Mouse (Mus musculus) c-Kit-negative CD71-positive TER-119-positive erythroid progenitor cells, embryonic 14.5 days (primary cell): ENCODE measurements at regions not wholly inside any gene's neighbourhood (a gene's known extent, or its start where the extent isn't known, plus 50 kb on each side); places are given as distances from the start of the nearest gene placed in this dataset.

Experiments
- DNase-seq: peaks from one replicate; pipeline ENCODE4 v3.0.0-alpha.2; 2013; ENCODE audit warnings: low read depth, low spot score

DNA sequence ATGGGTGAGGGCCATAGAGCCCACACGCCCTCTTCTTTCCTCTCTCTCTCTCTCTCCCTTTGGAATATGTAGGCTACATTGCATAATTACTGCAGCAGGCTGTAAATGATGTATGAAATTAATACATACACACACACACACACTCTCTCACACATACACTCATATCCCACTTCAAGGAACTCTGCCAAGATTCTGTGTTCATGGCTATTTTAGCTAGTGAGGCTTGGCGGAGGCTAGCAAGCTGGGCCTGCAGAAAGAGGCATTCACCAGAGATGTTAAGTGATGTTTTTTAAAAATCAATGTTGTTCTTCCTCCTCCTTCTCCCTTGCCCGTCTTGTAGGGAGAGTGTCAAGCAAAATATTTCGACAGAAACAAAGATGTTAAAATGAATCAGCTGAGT is 325.1 kb downstream of the Med10 start:
- DNase-seq, result no peak

DNA sequence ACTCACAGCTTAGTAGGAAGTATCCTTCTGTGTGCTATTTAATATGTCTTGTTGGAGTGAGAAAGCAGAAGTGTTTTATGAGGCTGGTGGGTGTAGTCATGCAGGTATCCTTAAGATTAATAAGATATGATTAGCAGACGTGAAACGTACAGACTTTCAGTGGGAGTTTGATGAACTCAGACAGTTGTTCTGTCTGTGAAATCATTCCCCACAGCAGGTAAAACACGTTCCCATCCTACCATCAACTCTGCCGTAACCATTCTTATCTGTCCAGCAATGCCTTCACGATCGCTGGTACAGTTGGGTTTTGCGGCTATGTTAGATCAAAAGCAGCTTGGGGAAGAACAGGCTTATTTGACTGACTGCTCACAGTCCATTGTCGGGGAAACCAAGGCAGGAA is 332.3 kb downstream of the Med10 start:
- DNase-seq, result no peak

DNA sequence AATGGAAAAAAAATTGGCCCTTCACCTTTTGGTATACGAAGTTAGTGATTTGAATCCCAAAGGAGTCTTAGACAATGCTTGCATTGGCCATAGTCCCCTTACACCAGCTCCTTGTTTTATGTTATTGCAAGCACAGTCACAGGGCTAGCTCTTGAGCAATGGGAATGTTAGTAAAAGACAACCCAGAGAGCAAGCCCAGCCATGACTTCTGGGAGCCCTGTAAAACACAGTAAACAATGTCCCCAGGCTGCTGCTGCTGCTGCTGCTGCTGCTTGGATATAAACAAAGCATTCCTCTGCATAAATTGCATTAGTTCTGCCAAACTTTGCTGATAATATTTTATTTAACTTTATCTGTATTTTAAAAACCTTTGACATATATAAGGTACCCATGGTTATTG is 334.0 kb downstream of the Med10 start:
- no peak for DNase-seq

DNA sequence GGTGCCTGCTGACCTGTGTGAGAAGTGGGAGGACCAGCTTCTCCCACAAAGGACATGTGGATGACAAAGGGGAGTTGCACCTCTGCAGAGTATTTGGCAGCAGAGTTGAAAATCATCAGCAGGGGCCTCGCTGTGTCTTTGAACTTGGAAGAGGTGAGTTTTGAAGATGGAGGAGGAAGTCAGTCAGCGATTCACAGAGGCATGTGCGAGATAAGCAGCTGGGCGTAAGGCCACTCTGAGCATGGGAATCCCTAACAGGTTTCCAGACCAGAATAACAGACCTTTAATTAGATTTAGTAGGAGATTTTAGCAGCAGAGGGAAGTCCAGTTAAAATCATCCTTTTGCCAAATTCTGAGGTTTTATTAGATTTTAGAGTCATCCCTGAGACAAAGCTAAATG is 342.3 kb downstream of the Med10 start:
- DNase-seq, result no peak

DNA sequence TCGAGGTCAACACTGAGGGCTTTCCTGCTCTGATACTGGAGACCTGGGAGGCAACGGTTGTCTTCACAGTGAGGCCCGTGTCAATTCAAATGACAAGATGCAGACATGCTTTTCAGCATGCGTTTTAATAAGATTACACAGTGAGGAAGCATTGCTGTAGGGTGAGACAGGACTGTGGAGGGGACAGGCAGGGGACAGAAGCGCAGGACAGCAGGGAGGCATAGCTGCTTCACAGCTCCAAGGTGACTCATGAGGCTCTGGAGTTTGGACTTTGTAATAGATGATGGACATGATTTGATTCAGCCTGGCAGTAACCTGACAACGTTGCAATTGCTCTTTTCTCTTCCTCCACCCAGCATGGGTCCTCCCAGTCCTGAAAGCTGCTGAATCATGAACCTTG is 343.3 kb downstream of the Med10 start:
- no peak for DNase-seq

DNA sequence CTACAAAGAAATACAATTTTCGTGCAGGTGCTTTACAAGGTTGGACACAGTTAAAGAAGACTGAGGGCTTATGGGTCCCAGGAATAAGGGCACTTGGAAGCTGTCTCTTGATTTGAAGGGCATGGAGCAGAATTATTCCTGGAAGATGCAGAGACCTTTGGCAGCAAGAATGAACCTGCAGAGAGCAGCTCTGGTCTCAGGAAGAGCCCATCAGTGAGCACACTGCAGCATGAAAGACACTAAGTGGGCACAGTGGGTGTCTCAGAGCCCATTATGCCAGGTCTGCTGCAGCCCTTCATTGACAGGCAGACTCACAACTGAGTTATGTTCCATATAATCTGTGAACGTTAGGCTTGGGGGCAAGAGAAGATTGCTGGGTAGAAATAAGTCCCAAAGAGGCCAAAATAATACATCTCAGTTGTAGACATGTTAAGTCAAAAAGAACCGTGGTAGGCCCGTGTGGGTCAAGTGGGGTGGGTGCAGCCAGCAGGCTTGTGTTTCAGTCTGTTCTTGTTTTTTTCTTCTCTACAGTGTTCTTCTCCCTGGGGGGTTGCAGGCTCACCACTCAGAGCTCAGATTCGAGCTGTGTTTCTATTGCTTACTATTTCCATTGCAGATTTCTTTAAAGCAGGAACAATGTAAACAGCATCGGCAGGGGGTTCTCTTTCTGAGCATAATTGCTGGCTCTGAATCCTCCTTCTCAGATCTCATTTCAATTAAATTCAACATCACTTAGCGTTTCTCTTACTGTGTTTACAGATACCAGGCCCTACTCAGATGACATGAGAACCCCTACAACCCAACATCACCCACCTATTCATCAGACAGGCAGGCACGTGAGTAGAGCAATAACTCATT is 347.1 kb downstream of the Med10 start:
- no peak for DNase-seq

DNA sequence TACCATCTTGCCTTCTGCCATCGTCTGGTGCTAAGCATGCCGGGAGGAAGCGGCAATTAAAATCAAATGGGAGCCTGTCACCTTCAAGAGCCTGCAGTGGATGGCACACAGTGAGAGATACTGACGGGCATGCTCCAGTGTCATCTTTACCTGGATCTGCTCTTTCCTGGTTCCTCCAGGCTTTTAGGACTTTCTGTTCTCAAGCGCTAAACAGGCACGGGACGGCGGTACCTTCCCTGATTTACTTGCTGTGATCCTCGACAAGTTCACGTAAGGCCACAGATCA is 347.6 kb downstream of the Med10 start:
- no peak for DNase-seq

DNA sequence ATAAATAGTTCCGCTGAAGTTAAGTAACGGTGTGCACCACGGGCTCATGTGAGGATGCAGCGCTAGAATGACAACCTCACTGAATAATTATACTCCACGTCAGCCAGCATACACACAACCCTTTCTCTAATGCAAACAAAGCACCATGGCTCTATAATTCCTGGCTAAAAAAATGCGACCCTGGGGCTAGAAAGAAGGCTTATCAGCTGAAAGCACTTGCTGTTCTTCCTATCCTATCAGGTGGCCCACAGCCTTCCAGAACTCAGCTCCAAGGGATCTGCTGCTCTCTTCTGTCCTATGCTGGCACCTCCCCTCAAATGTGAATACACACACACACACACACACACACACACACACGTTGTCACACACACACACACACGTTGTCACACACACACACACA is 350.9 kb downstream of the Med10 start:
- DNase-seq, result no peak

DNA sequence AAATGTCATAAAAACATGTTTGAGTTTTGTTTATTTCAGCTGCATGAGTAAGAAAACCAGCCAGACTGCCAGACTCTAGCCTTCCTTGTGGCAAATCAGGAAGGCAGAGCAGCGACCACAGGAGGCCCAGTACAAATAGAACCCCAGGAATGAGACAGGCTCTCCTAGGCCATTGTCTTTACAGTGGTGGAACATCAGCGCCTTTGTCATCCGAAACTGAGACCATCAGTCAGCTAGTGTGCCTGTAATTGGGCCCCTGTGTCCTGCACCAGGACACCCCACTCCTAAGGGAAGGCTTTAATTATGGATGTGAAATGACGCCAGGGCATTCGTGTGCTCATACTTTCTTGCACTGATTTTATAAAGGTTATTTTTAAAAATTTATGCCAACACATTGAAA is 353.4 kb downstream of the Med10 start:
- DNase-seq, result no peak

DNA sequence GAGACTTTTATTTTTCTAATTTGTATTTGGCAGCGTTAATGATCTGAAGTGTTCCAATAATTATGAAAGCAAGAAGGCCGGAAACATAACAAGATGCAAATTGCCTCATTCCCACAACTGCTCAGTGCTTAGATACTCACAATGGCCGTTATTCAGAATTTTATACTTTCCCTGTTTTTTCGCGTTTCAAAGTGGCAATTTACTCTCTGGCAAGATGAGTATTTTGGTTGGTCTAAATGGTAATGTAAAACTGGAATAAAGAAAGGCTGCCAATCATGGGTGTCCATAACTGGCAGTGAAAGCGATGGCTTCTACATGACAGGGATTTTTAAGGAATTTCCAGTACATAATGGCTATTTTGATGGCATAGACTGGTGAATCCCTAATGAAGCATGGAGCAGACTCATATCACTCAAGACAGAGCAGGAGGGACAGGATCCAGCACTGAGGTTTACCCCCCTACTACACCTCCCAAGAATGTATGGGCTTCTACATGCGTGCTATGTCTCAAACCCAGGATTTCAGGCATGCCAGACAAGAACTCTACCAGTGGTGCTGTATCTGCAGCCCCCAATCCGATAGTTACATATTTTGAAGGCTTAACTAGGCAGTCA is 354.9 kb downstream of the Med10 start:
- DNase-seq, result no peak

DNA sequence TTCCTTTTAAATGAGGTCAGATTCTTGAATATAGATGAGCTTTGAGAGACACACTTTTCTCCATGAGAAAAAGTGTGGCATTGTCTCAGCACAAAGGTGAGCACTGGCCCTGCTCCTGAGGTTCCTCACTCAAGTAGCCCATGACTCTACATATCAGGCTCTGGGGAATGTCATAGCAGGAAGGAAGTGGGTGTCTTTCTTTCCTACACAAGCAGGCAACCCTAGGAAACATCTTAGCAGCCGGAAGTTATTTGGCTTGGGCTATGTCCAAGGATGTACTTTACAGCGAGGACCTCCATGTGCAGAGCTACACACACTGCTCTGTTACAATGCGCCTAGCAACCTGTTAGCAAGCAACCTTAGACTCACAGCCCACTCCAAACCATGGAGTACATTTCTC is 356.9 kb downstream of the Med10 start:
- DNase-seq, result no peak

DNA sequence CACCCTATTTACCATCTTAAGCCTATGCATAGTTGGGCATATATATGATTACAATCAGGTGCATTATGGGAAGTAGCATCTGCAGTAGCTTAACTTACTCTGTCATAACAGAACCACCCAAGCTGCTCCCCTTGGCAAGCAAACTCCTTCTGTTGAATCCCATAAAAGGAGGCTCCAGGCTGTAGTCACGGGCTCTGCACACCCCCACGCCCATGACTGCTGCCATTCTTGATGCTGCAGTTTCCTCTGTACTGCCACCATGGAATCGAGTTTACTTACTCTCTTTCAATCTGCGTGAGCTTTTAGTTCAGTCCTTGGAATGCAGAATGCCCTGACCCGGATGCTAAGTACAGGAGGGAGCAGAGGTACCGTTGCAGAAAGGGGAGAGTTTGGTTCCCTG is 357.4 kb downstream of the Med10 start:
- DNase-seq, result no peak

DNA sequence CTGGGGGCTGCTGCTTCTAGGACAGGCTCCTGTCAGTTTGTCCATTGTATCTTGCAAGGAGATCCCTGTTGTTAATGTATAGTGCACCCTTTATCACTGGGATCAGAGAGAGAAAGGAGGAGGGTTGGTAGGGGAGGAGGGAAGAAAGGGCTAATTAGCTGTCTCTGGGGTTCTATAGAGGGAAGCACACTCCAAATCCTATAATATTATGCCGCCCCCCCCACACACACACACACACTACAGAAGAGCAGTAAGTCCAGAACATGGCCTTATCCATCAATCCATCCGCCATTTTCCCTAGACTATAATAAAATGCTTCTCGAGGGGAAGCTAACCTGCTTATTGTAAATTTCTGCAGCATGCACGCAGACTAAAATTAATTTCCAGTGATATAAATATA is 359.9 kb downstream of the Med10 start:
- no peak for DNase-seq

DNA sequence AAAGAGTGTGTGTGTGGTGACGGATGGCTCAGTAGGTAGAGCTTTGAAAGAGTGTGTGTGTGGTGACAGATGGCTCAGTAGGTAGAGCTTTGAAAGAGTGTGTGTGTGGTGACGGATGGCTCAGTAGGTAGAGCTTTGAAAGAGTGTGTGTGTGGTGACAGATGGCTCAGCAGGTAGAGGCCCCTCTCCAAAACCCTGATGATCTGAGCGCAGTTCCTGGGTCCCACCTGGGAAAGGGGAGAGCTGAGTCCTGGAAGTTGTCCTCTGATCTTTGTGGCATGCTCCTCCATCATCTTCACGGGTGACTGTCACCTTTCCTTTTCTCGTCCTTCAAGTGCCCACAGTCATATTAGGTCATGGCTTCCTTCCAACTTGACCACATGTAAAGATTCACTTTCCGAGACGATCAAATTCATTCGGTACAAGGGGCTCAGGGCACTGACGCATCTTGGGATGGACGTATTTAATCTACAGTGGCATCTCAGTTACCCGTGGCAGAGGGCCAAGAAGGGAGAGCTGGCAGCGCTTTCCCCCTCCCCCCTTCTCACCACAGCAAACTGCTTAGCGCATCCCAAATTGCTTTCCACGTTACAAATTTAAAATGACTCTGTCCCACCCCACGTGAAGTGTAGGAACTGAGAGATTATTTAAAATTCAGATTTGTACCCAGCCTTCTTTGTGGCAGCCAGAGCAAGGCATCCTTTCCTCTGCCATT is 363.5 kb downstream of the Med10 start:
- no peak for DNase-seq

DNA sequence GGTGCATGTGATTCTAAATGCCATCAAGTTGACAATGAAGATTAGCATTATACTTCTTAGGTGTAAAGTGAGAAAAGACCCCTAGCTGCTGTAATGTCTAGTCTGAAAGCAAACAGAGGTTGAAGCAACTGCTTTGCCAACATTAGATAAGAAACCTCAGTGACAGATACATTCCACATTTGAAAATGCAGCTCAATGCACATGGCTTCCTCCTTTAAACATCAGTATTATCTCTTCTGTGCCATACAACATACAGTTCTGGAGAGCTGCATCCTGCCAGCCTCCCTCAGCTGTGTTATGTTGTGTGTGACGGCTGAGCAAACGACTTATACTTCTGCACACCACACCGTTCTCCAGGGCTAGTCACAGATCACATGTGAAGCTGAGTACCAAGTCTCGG is 365.6 kb downstream of the Med10 start:
- DNase-seq, result no peak

DNA sequence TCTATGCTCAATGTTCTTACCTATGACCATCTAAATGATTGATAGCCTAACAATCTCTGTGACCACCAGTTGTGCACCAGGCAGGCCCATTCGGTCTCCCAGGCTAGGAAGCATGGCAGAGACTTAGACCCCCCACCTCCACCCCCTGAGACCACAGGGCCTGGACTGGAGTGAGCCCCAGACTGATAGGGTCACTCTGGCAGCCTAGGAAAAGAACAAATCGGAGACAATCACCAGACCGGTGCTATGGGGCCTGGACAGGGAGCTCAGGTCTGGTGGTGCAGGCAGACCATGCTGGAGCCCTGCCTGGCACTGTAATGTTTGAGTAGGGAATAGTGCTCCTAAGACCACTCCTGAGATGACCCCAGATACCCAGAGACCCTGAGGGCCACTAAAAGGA is 366.7 kb downstream of the Med10 start:
- DNase-seq, result no peak

DNA sequence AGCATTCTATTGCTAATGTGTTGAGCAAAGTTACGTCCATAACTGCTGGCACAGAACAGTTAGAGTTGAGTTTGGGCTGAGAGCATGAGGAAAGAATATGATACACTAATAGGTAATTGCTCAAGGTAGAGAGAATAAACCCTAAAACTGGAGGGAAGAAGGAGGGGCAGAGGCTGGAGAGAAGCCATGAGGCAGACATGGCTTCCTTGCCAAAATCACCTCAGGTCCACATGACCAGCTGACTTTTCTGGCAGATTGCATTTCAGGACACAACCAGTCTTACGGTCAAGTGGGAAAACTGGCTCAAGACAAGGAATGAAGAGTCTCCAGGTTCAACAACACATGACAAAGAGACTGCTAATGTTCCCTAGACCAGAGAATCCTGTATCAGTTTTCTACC is 374.9 kb downstream of the Med10 start:
- DNase-seq, result no peak

DNA sequence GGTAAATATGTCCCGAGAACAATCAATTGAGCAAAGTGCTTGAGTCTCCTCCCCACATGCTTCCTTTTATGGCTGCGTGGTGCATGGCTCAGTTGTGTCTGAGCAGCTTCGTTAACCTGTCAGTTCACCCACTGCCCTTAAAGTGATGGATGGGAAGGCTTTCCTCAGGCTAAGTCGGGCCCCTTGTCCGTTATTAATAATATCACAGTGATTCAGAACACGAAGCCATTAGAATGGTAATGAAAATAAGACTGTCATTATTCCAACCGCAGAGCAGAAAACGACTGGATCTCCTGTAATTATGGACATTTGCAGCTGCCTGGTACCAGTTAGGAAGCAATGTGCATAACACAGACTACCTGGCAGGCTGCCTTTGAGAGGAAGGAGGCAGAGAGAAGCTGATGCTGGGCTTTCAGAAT is 375.9 kb downstream of the Med10 start:
- no peak for DNase-seq

DNA sequence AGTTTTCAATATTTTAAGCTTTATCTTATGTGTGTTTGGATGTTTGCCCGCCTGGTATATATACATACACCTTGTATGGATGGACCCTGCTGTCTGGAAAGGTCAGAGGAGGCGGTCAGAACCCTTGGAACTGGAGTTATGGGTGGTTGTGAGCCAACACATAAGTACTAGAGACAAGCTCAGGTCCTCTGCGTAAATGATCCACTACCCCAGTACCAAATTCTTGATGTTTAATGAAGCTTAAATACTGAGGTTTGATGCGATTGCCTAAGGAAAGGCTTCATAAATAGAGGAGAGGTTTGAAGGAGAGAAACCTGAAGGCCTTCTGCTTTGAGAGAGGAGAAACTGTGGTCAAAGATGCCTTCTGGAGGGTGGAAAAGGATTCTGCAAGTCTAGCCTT is 388.8 kb downstream of the Med10 start:
- DNase-seq, result no peak

DNA sequence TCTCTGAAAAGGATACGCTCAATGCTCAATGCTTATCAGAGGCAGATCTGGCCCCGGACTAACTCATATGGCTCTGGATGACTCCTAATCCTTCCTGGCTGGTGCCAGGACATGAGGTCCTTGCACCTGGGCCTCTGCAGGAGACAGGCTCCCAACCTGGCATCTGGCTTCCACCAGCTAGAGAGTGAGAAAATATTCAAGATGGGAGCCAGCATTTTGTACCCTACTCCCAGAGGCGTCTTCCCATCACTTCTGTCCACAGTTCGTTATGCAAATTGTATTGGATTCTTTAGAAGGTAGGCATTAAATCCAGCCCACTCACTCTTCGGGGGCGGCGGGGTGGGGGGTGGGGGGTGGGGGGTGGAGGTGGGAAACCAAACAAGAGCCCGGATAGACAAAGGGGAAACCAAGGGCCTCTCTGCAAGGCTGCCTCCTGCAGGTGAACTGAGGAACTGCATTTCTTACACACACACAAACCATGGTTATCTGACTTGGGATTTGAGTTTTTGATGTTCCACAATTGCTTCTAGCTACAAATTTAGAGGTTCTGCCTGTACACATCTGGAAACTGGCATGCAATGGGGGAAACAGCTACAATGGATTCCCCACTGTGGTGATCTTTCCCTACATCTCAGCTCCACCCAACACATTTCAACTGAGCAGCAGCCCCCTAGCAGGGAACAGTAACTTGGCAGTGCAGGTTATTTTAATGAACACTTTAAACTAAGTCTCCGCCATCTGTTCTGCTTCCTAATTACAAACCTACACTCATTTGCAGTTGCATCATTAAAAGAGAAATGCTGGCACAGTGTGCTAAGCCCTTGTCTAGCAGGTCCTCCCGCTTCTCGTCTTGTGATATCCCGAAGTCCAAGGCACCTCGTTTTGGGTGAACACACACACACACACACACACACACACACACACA is 390.2 kb downstream of the Med10 start:
- no peak for DNase-seq

DNA sequence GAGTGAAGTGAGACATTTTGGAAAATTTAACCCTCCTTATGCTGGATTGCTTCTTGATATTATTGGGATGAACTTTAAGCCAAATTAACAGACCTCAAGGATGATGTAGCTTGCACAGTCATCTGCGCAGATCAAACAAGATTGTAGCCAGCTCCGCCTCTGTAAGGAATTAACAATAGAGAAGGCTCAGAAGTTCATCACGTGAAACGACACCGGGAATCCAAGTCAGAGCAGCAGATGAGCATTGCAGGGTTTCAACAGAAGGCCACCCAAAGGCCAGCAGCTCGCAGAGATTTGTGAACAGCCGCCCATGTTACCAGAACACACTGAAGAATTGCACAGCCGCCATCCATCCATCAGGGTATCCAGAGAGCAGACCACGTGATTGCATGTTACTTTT is 391.1 kb downstream of the Med10 start:
- DNase-seq, result no peak

DNA sequence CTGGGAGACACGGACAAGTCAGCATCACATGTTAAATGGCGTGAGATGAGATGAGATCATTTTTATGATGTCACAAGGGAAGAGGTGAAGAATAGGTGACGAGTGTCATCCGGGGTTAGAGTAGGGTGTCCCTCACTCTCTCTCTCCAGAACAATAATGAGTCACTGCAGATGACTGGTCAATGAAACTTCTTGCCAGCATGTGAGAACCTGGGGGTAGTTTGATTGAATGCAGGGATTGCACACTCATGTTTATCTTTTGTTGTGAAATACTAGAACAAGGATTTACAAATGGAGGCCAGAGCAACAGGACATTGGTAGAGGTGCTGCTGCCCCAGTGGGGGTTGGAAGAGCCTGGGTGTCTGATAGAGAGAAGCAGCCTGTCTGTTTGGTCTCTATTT is 393.7 kb downstream of the Med10 start:
- no peak for DNase-seq
